Comparison of ENCODE assay signal across 9 mouse cellular contexts in genomic region chr1:164315266-164315665, GRCm38 (mm10). TPM values are rescaled to one million over a fixed set of nuclear protein-coding genes. Genes with fewer than 3 reads are reported as not detected.
A peak's percentile ranks its signal among the peaks of the same experiment; 100 is the strongest.
DNase-seq lines count a peak whose midpoint lies in the region; TF ChIP-seq lines count a peak whose summit lies in the region.
"Had no signal": no experiment of that assay in that cellular context is flagged by ENCODE, and none has a peak within 500 bp of the region (broad histone marks: within the 10 kb centered on the region; RNA-seq: fewer than 3 reads in every experiment).

No protein-coding gene starts in this region.

- no peaks in the 10 kb centered on the region for H3K4me1 ChIP-seq in heart, adult 2 months (ENCODE audit: control insufficient read depth, insufficient read depth, low read length)
- H3K4me1 ChIP-seq in heart, embryonic 10.5 days = peaks cover 19% of the 10 kb centered on the region
- H3K4me1 ChIP-seq in olfactory bulb, adult 2 months (ENCODE audit: control insufficient read depth, insufficient read depth, low read length) = no peaks in the 10 kb centered on the region
- H3K4me1 ChIP-seq: embryonic facial prominence, embryonic 13.5 days had no signal

- H3K27ac ChIP-seq in heart, adult 2 months = no peak overlapping the region
- H3K27ac ChIP-seq in heart, embryonic 10.5 days = no peak overlapping the region
- no peak overlapping the region for H3K27ac ChIP-seq in olfactory bulb, adult 2 months (ENCODE audit: insufficient read depth, low read depth, low read length)
- H3K27ac ChIP-seq: embryonic facial prominence, embryonic 13.5 days had no signal

- TF ChIP-seq POLR2A in heart, adult 2 months (IDR thresholded peaks at IDR 0.05; ENCODE audit: insufficient read depth, low read depth, low read length) = no peak
- no peak for TF ChIP-seq POLR2A in olfactory bulb, adult 2 months (IDR thresholded peaks at IDR 0.05; ENCODE audit: insufficient read depth, low read depth, low read length)

- no peaks in the 10 kb centered on the region for H3K27me3 ChIP-seq in heart, adult 2 months (ENCODE audit: control insufficient read depth, insufficient read depth, low read length)
- no peaks in the 10 kb centered on the region for H3K27me3 ChIP-seq in heart, embryonic 10.5 days (ENCODE audit: insufficient read depth, poor library complexity, severe bottlenecking)
- H3K27me3 ChIP-seq: embryonic facial prominence, embryonic 13.5 days had no signal

- TF ChIP-seq CTCF in heart, adult 2 months (IDR thresholded peaks at IDR 0.05) = peak; percentile 80
- TF ChIP-seq CTCF in olfactory bulb, adult 2 months (IDR thresholded peaks at IDR 0.05; ENCODE audit: insufficient read depth, low read depth, low read length) = peak; percentile 72; the same call in 1 of the 2 replicates

- no peaks in the 10 kb centered on the region for H3K9me3 ChIP-seq in heart, embryonic 10.5 days
- H3K9me3 ChIP-seq: embryonic facial prominence, embryonic 13.5 days had no signal

- WGBS in heart, adult 2 months = 73% methylated on average over 8 of the region's 8 CpGs
- 76% methylated on average over 8 of the region's 8 CpGs for WGBS in heart, embryonic 10.5 days
- 74% methylated on average over 8 of the region's 8 CpGs for WGBS in olfactory bulb, adult 2 months

- DNase-seq in heart, adult 2 months = peak in 1 of 2 experiments; percentile 32
- no peak for DNase-seq in heart, embryonic 10.5 days (ENCODE audit: low spot score)
- peak; percentile 60 for DNase-seq in right cerebral cortex, postnatal 14 days
- no peak for DNase-seq in right cerebral cortex, postnatal 10 days (ENCODE audit: low spot score in 2 of 2)
- DNase-seq in brain, adult 2 months (ENCODE audit: low read depth, low spot score) = peak; percentile 36
- peak; percentile 12 to 22 for DNase-seq in gastrocnemius, postnatal 36 days
- DNase-seq in layer of hippocampus, adult 9-10 months (ENCODE audit: low spot score) = no peak

- H3K36me3 ChIP-seq in heart, adult 2 months (ENCODE audit: control insufficient read depth, insufficient read depth, low read length) = no peaks in the 10 kb centered on the region
- peaks cover 11% of the 10 kb centered on the region; the same call in 1 of the 2 replicates for H3K36me3 ChIP-seq in heart, embryonic 10.5 days

- TF ChIP-seq EP300 in heart, adult 2 months (IDR thresholded peaks at IDR 0.05; ENCODE audit: insufficient read depth, low read depth, low read length) = no peak

- intact Hi-C loops in heart, adult 2 months (cut with DNase I) = loop anchor here (5.0 kb wide), 1 partner anchor 587 kb away; no protein-coding TSS in a partner anchor
- intact Hi-C loops in gastrocnemius, postnatal 36 days (cut with DNase I) = loop anchor here (5.0 to 10.0 kb wide), 2 partner anchors 722 to 1000 kb away; no protein-coding TSS in a partner anchor

- H3K79me2 ChIP-seq in heart, adult 2 months (replicated peaks; ENCODE audit: control insufficient read depth, insufficient read depth, low read length) = no peaks in the 10 kb centered on the region

- no peak overlapping the region for H3K9ac ChIP-seq in heart, adult 2 months (ENCODE audit: low read depth, low read length)
- H3K9ac ChIP-seq: embryonic facial prominence, embryonic 13.5 days had no signal

- no peak overlapping the region for H3K4me3 ChIP-seq in heart, adult 2 months
- H3K4me3 ChIP-seq in heart, embryonic 10.5 days = no peak overlapping the region
- no peak overlapping the region for H3K4me3 ChIP-seq in olfactory bulb, adult 2 months (ENCODE audit: insufficient read depth, low read depth, low read length)
- H3K4me3 ChIP-seq: embryonic facial prominence, embryonic 13.5 days had no signal

RNA-seq across cellular contexts. Expression of gene Blzf1, which starts 8.0 kb away (rescaled TPM):
- total RNA-seq in heart, adult 2 months (2021) = 10 to 100 TPM; 23.1 to 23.6 TPM
- 4.7 and 10.2 TPM in 2 replicates for polyA plus RNA-seq in heart, adult 2 months (2012; rRNA removed)
- 29.4 and 31.3 TPM in 2 replicates for polyA plus RNA-seq in heart, embryonic 10.5 days (2016; fragmentation: Nextera tagmentation; extraction: Ambion mirVana)
- 10 to 100 TPM; 20.1 to 24.5 TPM for total RNA-seq in gastrocnemius, postnatal 36 days (2021)
- not detected in 2 replicates for polyA plus RNA-seq in olfactory bulb, adult 2 months (2012; ENCODE audit: insufficient read depth, insufficient read length, low replicate concordance, missing spikeins)

RNA-seq across cellular contexts. Expression of gene Nme7, which starts 11.3 kb away (rescaled TPM):
- 1 to 10 TPM; 3.6 to 3.7 TPM for total RNA-seq in heart, adult 2 months (2021)
- polyA plus RNA-seq in heart, adult 2 months (2012; rRNA removed) = 2.1 and 3.0 TPM in 2 replicates
- polyA plus RNA-seq in heart, embryonic 10.5 days (2016; fragmentation: Nextera tagmentation; extraction: Ambion mirVana) = 21.1 and 27.4 TPM in 2 replicates
- total RNA-seq in gastrocnemius, postnatal 36 days (2021) = 1 to 10 TPM; 2.1 TPM
- polyA plus RNA-seq in olfactory bulb, adult 2 months (2012; ENCODE audit: insufficient read depth, insufficient read length, low replicate concordance, missing spikeins) = not detected in 2 replicates

RNA-seq across cellular contexts. Expression of gene Ccdc181, which starts 39.9 kb away (rescaled TPM):
- total RNA-seq in heart, adult 2 months (2021) = 1 to 10 TPM; 8.6 to 9.2 TPM
- polyA plus RNA-seq in heart, adult 2 months (2012; rRNA removed) = 2.7 TPM in 2 replicates
- polyA plus RNA-seq in heart, embryonic 10.5 days (2016; fragmentation: Nextera tagmentation; extraction: Ambion mirVana) = 7.6 and 9.3 TPM in 2 replicates
- total RNA-seq in gastrocnemius, postnatal 36 days (2021) = 1 to 10 TPM; 8.8 to 9.1 TPM
- not detected in 2 replicates for polyA plus RNA-seq in olfactory bulb, adult 2 months (2012; ENCODE audit: insufficient read depth, insufficient read length, low replicate concordance, missing spikeins)

Comparison
In these comparisons a context has a peak if more than half of its experiments do, and no peak if none do; other contexts are left out.
1. DNase-seq: peak in right cerebral cortex, postnatal 14 days (single experiment), brain, adult 2 months (single experiment) and gastrocnemius, postnatal 36 days (2 of 2); none in heart, embryonic 10.5 days (single experiment), right cerebral cortex, postnatal 10 days (0 of 2) and layer of hippocampus, adult 9-10 months (single experiment).